Mouse (Mus musculus) megakaryocyte, embryonic 14.5 days (primary cell): Measurements from ENCODE around the gene Zfp964.

Source experiments
- FLI1 ChIP-seq: IDR thresholded peaks from 2 replicates; pipeline ENCODE4 v1.6.1; 2012; ENCODE audit warnings: low read length, inconsistent platforms, mixed read lengths
- GATA1 ChIP-seq: IDR thresholded peaks from 3 replicates; pipeline ENCODE4 v1.6.1; 2012; ENCODE audit warnings: mixed read lengths, low read length, inconsistent platforms, borderline replicate concordance

DNA sequence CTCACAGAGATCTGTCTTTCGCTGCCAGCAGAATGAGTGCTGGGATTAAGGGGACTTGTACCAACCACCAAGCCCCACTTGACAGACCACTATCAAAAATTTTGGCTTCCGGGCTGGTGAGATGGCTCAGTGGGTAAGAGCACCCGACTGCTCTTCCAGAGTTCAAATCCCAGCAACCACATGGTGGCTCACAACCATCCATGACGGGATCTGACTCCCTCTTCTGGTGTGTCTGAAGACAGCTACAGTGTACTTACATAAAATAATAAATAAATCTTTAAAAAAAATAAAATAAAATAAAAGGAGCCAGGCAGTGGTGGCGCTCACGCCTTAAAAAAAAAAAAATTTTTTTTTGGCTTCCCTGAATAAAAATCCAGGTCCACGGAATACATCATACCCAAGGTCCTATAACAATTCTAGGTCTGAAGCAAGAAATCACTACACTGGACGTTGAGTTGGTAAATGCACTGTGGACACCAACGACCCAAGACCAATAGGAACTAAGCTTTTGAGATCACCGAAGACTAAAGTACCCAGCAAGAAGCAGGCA is 396 bp upstream of the Zfp964 start:
- TF ChIP-seq FLI1 = no peak
- TF ChIP-seq GATA1 = no peak
